Mouse (Mus musculus) testis, adult 2 months (tissue): ENCODE results near the gene Dlec1.

ENCODE experiments used
- CTCF ChIP-seq: fragments of 200-500 bp; IDR thresholded peaks from 2 replicates; pipeline ENCODE4 v1.5.1; 2012; ENCODE audit warnings: low read depth, mild to moderate bottlenecking, inconsistent platforms, low read length, moderate library complexity; ENCODE audit not compliant: control insufficient read depth, insufficient read depth, insufficient replicate concordance
- POLR2A ChIP-seq: fragments of 200-500 bp; IDR thresholded peaks from 2 replicates; pipeline ENCODE4 v1.6.1; 2012; ENCODE audit warnings: low read depth, mild to moderate bottlenecking, inconsistent platforms, low read length, moderate library complexity; ENCODE audit not compliant: control insufficient read depth

- TF ChIP-seq CTCF (no peak), POLR2A (no peak)
Observed at GRCm38 (mm10) chr9:119143372-119143771, 41.1 kb downstream of the Dlec1 start.
